Mouse (Mus musculus) MEL (cell line): Measurements from ENCODE around the gene Gm826. TPM values are rescaled to one million over a fixed set of nuclear protein-coding genes. Genes with fewer than 3 reads are reported as not detected.

Experiments
- DNase-seq: peaks from one replicate; pipeline ENCODE4 v3.0.0; 2011; ENCODE audit warnings: low read depth, low spot score
- H3K27ac ChIP-seq: 2 replicates; pipeline ENCODE4 v1.5.1; 2012; ENCODE audit warnings: low read depth, mild to moderate bottlenecking, control low read depth, low read length, moderate library complexity; ENCODE audit not compliant: control insufficient read depth
- H3K27me3 ChIP-seq, 2 experiments: fragments of 150-350 bp in 1 of 2; sonication (generic) in 1 of 2; 2 replicates each; pipeline ENCODE4 v1.6.1; 2012; ENCODE audit warnings: low read length in 2 of 2, mild to moderate bottlenecking in 2 of 2, improper control_type of control experiment in 1 of 2, moderate library complexity in 1 of 2; ENCODE audit not compliant: insufficient read depth in 2 of 2, control insufficient read depth in 1 of 2
- H3K36me3 ChIP-seq, 2 experiments: 2 replicates each; pipeline ENCODE4 v1.6.1; 2012 to 2014; ENCODE audit warnings: low read length in 2 of 2, improper control_type of control experiment in 1 of 2, inconsistent platforms in 1 of 2, mild to moderate bottlenecking in 1 of 2; ENCODE audit not compliant: insufficient read depth in 2 of 2, control insufficient read depth in 1 of 2
- H3K4me1 ChIP-seq, 2 experiments: fragments of 150-350 bp in 1 of 2; sonication (generic) in 1 of 2; 2 replicates each; pipeline ENCODE4 v1.6.1; 2012; ENCODE audit warnings: low read length in 2 of 2, improper control_type of control experiment in 1 of 2, mild to moderate bottlenecking in 1 of 2; ENCODE audit not compliant: insufficient read depth in 2 of 2, control insufficient read depth in 1 of 2
- H3K4me3 ChIP-seq, 2 experiments: fragments of 150-350 bp in 1 of 2; sonication (generic) in 1 of 2; 2 replicates each; pipeline ENCODE4 v1.5.1; 2012; ENCODE audit warnings: low read depth in 2 of 2, low read length in 2 of 2, mild to moderate bottlenecking in 2 of 2, moderate library complexity in 2 of 2, control low read depth in 1 of 2, improper control_type of control experiment in 1 of 2; ENCODE audit not compliant: control insufficient read depth in 1 of 2, insufficient read depth in 1 of 2
- H3K79me2 ChIP-seq: 2 replicates; pipeline ENCODE4 v1.6.1; 2012; ENCODE audit warnings: mild to moderate bottlenecking, low read length, moderate library complexity; ENCODE audit not compliant: control insufficient read depth, poor library complexity, insufficient read depth
- H3K9ac ChIP-seq: 2 replicates; pipeline ENCODE4 v1.6.1; 2012; ENCODE audit warnings: low read depth, mild to moderate bottlenecking, control low read depth, low read length, moderate library complexity; ENCODE audit not compliant: control insufficient read depth, poor library complexity, severe bottlenecking
- H3K9me3 ChIP-seq: fragments of 150-350 bp; sonication (generic); replicated peaks from 2 replicates; pipeline ENCODE4 v1.6.1; 2012; ENCODE audit warnings: mild to moderate bottlenecking, low read length, improper control_type of control experiment, moderate library complexity; ENCODE audit not compliant: insufficient read depth
- BHLHE40 ChIP-seq: IDR thresholded peaks from 2 replicates; pipeline ENCODE4 v1.6.1; 2012; ENCODE audit warnings: low read depth, mild to moderate bottlenecking, inconsistent platforms, low read length, improper control_type of control experiment, borderline replicate concordance
- CHD1 ChIP-seq: IDR thresholded peaks from 2 replicates; pipeline ENCODE4 v1.6.1; 2012; ENCODE audit warnings: low read depth, mild to moderate bottlenecking, inconsistent platforms, low read length, improper control_type of control experiment
- CTCF ChIP-seq, 3 experiments: IDR thresholded peaks in 2 of 3; conservative IDR thresholded peaks in 1 of 3; 2 replicates each; pipeline ENCODE4 v1.5.1; 2011 to 2012; ENCODE audit warnings: low read length in 3 of 3, low read depth in 2 of 3, mild to moderate bottlenecking in 2 of 3, improper control_type of control experiment in 1 of 3, inconsistent platforms in 1 of 3, mixed read lengths in 1 of 3, moderate library complexity in 1 of 3; ENCODE audit not compliant: control insufficient read depth in 1 of 3, insufficient read depth in 1 of 3, poor library complexity in 1 of 3, severe bottlenecking in 1 of 3
- E2F4 ChIP-seq: IDR thresholded peaks from 2 replicates; pipeline ENCODE4 v1.6.1; 2011; ENCODE audit warnings: low read depth, low read length, improper control_type of control experiment, borderline replicate concordance
- EP300 ChIP-seq, 2 experiments: IDR thresholded peaks; 2 replicates each; pipeline ENCODE4 v1.6.1; 2011; ENCODE audit warnings: improper control_type of control experiment in 2 of 2, low read length in 2 of 2, low read depth in 1 of 2, mild to moderate bottlenecking in 1 of 2
- ETS1 ChIP-seq: IDR thresholded peaks from 2 replicates; pipeline ENCODE4 v1.6.1; 2012; ENCODE audit warnings: low read depth, mild to moderate bottlenecking, inconsistent platforms, low read length, improper control_type of control experiment, moderate library complexity
- GATA1 ChIP-seq: IDR thresholded peaks from 2 replicates; pipeline ENCODE4 v1.6.1; 2011; ENCODE audit warnings: low read depth, low read length, improper control_type of control experiment
- KAT2A ChIP-seq: conservative IDR thresholded peaks from 2 replicates; pipeline ENCODE4 v1.6.1; 2012; ENCODE audit warnings: low read depth, low read length, improper control_type of control experiment, inconsistent platforms
- MAX ChIP-seq: IDR thresholded peaks from 2 replicates; pipeline ENCODE4 v1.6.1; 2011; ENCODE audit warnings: low read length, improper control_type of control experiment
- MEF2A ChIP-seq: IDR thresholded peaks from 2 replicates; pipeline ENCODE4 v1.6.1; 2014; ENCODE audit warnings: low read depth, mild to moderate bottlenecking, inconsistent platforms, low read length, improper control_type of control experiment; ENCODE audit not compliant: poor library complexity, insufficient replicate concordance, severe bottlenecking; ENCODE audit errors: extremely low read depth
- MXI1 ChIP-seq: IDR thresholded peaks from 2 replicates; pipeline ENCODE4 v1.6.1; 2011; ENCODE audit warnings: mild to moderate bottlenecking, low read depth, low read length, improper control_type of control experiment
- MYC ChIP-seq: IDR thresholded peaks from 2 replicates; pipeline ENCODE4 v1.6.1; 2011; ENCODE audit warnings: low read depth, mild to moderate bottlenecking, low read length, improper control_type of control experiment, moderate library complexity
- NELFE ChIP-seq: IDR thresholded peaks from 2 replicates; pipeline ENCODE4 v1.6.1; 2011; ENCODE audit warnings: low read depth, low read length, improper control_type of control experiment
- NRF1 ChIP-seq: IDR thresholded peaks from 2 replicates; pipeline ENCODE4 v1.6.1; 2014; ENCODE audit warnings: low read depth, mild to moderate bottlenecking, inconsistent platforms, low read length, improper control_type of control experiment, moderate library complexity; ENCODE audit not compliant: poor library complexity, insufficient read depth, severe bottlenecking
- RAD21 ChIP-seq: IDR thresholded peaks from 2 replicates; pipeline ENCODE4 v1.6.1; 2011; ENCODE audit warnings: mild to moderate bottlenecking, low read depth, low read length, improper control_type of control experiment
- RCOR1 ChIP-seq: IDR thresholded peaks from 2 replicates; pipeline ENCODE4 v1.6.1; 2012; ENCODE audit warnings: low read depth, mild to moderate bottlenecking, inconsistent platforms, low read length, improper control_type of control experiment
- SIN3A ChIP-seq: IDR thresholded peaks from 2 replicates; pipeline ENCODE4 v1.6.1; 2012; ENCODE audit warnings: low read length, improper control_type of control experiment, inconsistent platforms
- SMC3 ChIP-seq: IDR thresholded peaks from 2 replicates; pipeline ENCODE4 v1.6.1; 2011; ENCODE audit warnings: low read depth, low read length, improper control_type of control experiment
- TCF12 ChIP-seq: IDR thresholded peaks from 2 replicates; pipeline ENCODE4 v1.6.1; 2014; ENCODE audit warnings: low read depth, mild to moderate bottlenecking, inconsistent platforms, low read length, improper control_type of control experiment, moderate library complexity
- USF2 ChIP-seq, 2 experiments: IDR thresholded peaks; 2 replicates each; pipeline ENCODE4 v1.6.1; 2011 to 2012; ENCODE audit warnings: improper control_type of control experiment in 2 of 2, low read length in 2 of 2, borderline replicate concordance in 1 of 2, inconsistent platforms in 1 of 2, low read depth in 1 of 2, mild to moderate bottlenecking in 1 of 2; ENCODE audit not compliant: insufficient read depth in 1 of 2
- ZC3H11A ChIP-seq: IDR thresholded peaks from 2 replicates; pipeline ENCODE4 v1.6.1; 2012; ENCODE audit warnings: low read depth, mild to moderate bottlenecking, inconsistent platforms, low read length, improper control_type of control experiment
- ZKSCAN1 ChIP-seq: IDR thresholded peaks from 2 replicates; pipeline ENCODE4 v1.6.1; 2012; ENCODE audit warnings: low read depth, mild to moderate bottlenecking, inconsistent platforms, low read length, improper control_type of control experiment, moderate library complexity
- ZMIZ1 ChIP-seq: IDR thresholded peaks from 2 replicates; pipeline ENCODE4 v1.6.1; 2012; ENCODE audit warnings: low read depth, mild to moderate bottlenecking, inconsistent platforms, low read length, improper control_type of control experiment, moderate library complexity
- ZNF384 ChIP-seq: IDR thresholded peaks from 2 replicates; pipeline ENCODE4 v1.6.1; 2012; ENCODE audit warnings: low read depth, mild to moderate bottlenecking, inconsistent platforms, low read length, improper control_type of control experiment
- polyA plus RNA-seq, 2 experiments: library from polyadenylated mRNA; stranded (reverse) in 1 of 2; unstranded in 1 of 2; fragments of >175 nt in 1 of 2; fragments of >200 nt in 1 of 2; gene quantifications; 2 replicates each; pipeline versions ENCODE4 v1.2.1 to v1.2.4; 2012; ENCODE audit warnings: low replicate concordance in 2 of 2, low read depth in 1 of 2; ENCODE audit not compliant: insufficient read length in 2 of 2, insufficient read depth in 1 of 2, missing spikeins in 1 of 2
- total RNA-seq: library from RNA; depleted of rRNA; stranded (reverse); fragments of 300-350 nt; gene quantifications from 2 replicates; pipeline ENCODE4 v1.2.3, GENCODE M21; 2012

The Gm826 gene
- total and polyA plus RNA-seq, 3 experiments, result not detected

- no peak for TF ChIP-seq SIN3A
- TF ChIP-seq ZKSCAN1, result no peak
- TF ChIP-seq SMC3, result no peak
- TF ChIP-seq NRF1, result no peak
- no peak for TF ChIP-seq CHD1
- TF ChIP-seq KAT2A, result no peak
- TF ChIP-seq ZMIZ1, result no peak
- no peak for TF ChIP-seq ETS1
- no peak for TF ChIP-seq RCOR1
- no peak for TF ChIP-seq ZC3H11A
- no peak for TF ChIP-seq NELFE
- no peak for TF ChIP-seq USF2 (IDR thresholded peaks at IDR 0.05; ENCODE audit: borderline replicate concordance in 1 of 2, insufficient read depth in 1 of 2, low read depth in 1 of 2, low read length in 2 of 2)
- TF ChIP-seq TCF12, result no peak
- no peak for TF ChIP-seq MAX
- TF ChIP-seq E2F4, result no peak
- TF ChIP-seq GATA1, result no peak
- TF ChIP-seq RAD21, result no peak
- TF ChIP-seq BHLHE40, result no peak
- TF ChIP-seq MXI1, result no peak
- no peak for TF ChIP-seq MYC
- Histone ChIP-seq H3K36me3 (no peaks in the 10 kb centered on the region), H3K9me3 (no peaks in the 10 kb centered on the region), H3K27ac (no peak overlapping the region), H3K4me1 (no peaks in the 10 kb centered on the region), H3K9ac (no peak overlapping the region), H3K27me3 (no peaks in the 10 kb centered on the region), H3K4me3 (no peak overlapping the region), H3K79me2 (no peaks in the 10 kb centered on the region)
- DNase-seq, result no peak
Measured at GRCm38 (mm10) chr2:160348796-160349195, 14.8 kb upstream of the Gm826 start.

- no peaks in the 10 kb centered on the region for H3K9me3 ChIP-seq
Measured at GRCm38 (mm10) chr2:160348072-160348604, 14.2 kb upstream of the Gm826 start.

More at GRCm38 (mm10) chr2:160348072-160348604, 14.2 kb upstream of the Gm826 start:
- DNase-seq, result no peak
- no peak overlapping the region for H3K9ac ChIP-seq
- H3K27me3 ChIP-seq, result no peaks in the 10 kb centered on the region
- no peaks in the 10 kb centered on the region for H3K36me3 ChIP-seq
- no peaks in the 10 kb centered on the region for H3K4me1 ChIP-seq
- no peak overlapping the region for H3K27ac ChIP-seq
- no peak for TF ChIP-seq ZMIZ1
- no peak for TF ChIP-seq MEF2A
- no peak for TF ChIP-seq EP300 (IDR thresholded peaks at IDR 0.05; ENCODE audit: low read depth in 1 of 2, low read length in 2 of 2)
- TF ChIP-seq CTCF (IDR thresholded peaks at IDR 0.05 in 2 of 3, conservative IDR thresholded peaks at IDR 0.05 in 1 of 3; ENCODE audit: control insufficient read depth in 1 of 3, insufficient read depth in 1 of 3, low read depth in 2 of 3, low read length in 3 of 3, poor library complexity in 1 of 3, severe bottlenecking in 1 of 3), result no peak
- no peak for TF ChIP-seq ZNF384
- no peaks in the 10 kb centered on the region for H3K79me2 ChIP-seq
- H3K4me3 ChIP-seq, result no peak overlapping the region
